25 mouse cellular contexts compared by ENCODE assay signal in the genomic region with DNA sequence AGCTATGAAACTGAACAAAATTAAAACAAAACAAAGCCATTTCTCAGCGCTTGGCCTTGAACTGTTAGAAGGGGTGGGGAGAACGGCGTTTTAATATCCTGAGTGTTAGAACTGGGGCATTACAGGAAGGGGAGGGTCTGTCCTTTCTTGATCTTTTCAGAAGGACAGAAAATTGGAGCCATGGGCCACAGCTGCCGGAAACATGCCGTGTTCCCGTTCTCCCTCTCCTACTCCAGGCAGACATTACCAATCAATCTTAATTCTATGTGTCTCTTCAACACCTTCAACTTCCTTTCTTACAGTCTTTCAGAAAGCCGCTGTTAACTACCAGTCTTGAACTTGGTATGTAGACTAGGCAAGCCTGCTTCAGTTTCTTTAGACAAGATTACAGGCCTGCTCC.
DNase-seq lines count a peak whose midpoint lies in the region; ATAC-seq lines count a peak whose summit lies in the region.
"Had no signal": no experiment of that assay in that cellular context is flagged by ENCODE, and none has a peak within 500 bp of the region (broad histone marks: within the 10 kb centered on the region; RNA-seq: fewer than 3 reads in every experiment).

No protein-coding gene starts in this region.

- H3K36me3 ChIP-seq in heart, embryonic 16.5 days (ENCODE audit: control insufficient read depth, insufficient read depth): no peaks in the 10 kb centered on the region
- no peaks in the 10 kb centered on the region for H3K36me3 ChIP-seq in kidney, embryonic 16.5 days (ENCODE audit: insufficient read depth, low read length)
- H3K36me3 ChIP-seq: heart, embryonic 13.5 days; limb, embryonic 13.5 days; liver, embryonic 13.5 days; midbrain, embryonic 13.5 days; neural tube, embryonic 13.5 days had no signal

- H3K9ac ChIP-seq in heart, embryonic 16.5 days (ENCODE audit: low read length): no peak overlapping the region
- no peak overlapping the region for H3K9ac ChIP-seq in kidney, embryonic 16.5 days (replicated peaks; ENCODE audit: low read length)
- H3K9ac ChIP-seq: heart, embryonic 13.5 days; hindbrain, embryonic 14.5 days; limb, embryonic 13.5 days; liver, embryonic 13.5 days; midbrain, embryonic 13.5 days; neural tube, embryonic 13.5 days had no signal

- no peaks in the 10 kb centered on the region for H3K9me3 ChIP-seq in heart, embryonic 16.5 days (replicated peaks; ENCODE audit: control insufficient read depth, low read length)
- no peaks in the 10 kb centered on the region for H3K9me3 ChIP-seq in kidney, embryonic 16.5 days (ENCODE audit: low read length)
- H3K9me3 ChIP-seq: heart, embryonic 13.5 days; limb, embryonic 13.5 days; liver, embryonic 13.5 days; midbrain, embryonic 13.5 days; neural tube, embryonic 13.5 days had no signal

- 79% methylated on average over 7 of the region's 7 CpGs for WGBS in heart, embryonic 16.5 days
- WGBS in kidney, embryonic 16.5 days: 85% methylated on average over 7 of the region's 7 CpGs

- 0 out of 2 replicates have a peak overlapping the region, but pooled peaks have one; percentile 9 for H3K27ac ChIP-seq in heart, embryonic 16.5 days (ENCODE audit: low read length)
- H3K27ac ChIP-seq in kidney, embryonic 16.5 days (ENCODE audit: low read length): peak overlapping the region; percentile 77
- H3K27ac ChIP-seq: heart, embryonic 13.5 days; hindbrain, embryonic 14.5 days; limb, embryonic 13.5 days; liver, embryonic 13.5 days; macrophage; midbrain, embryonic 13.5 days; neural tube, embryonic 13.5 days; stomach, postnatal 0 days had no signal

- no peak overlapping the region for H3K4me2 ChIP-seq in heart, embryonic 16.5 days (ENCODE audit: low read depth, low read length)
- no peak overlapping the region for H3K4me2 ChIP-seq in kidney, embryonic 16.5 days (replicated peaks; ENCODE audit: low read depth, low read length)
- H3K4me2 ChIP-seq: heart, embryonic 13.5 days; hindbrain, embryonic 14.5 days; limb, embryonic 13.5 days; liver, embryonic 13.5 days; midbrain, embryonic 13.5 days; neural tube, embryonic 13.5 days had no signal

- no peaks in the 10 kb centered on the region for H3K4me1 ChIP-seq in heart, embryonic 16.5 days (ENCODE audit: control insufficient read depth, insufficient read depth, low read length)
- H3K4me1 ChIP-seq in kidney, embryonic 16.5 days (ENCODE audit: insufficient read depth, low read length): no peaks in the 10 kb centered on the region
- H3K4me1 ChIP-seq: heart, embryonic 13.5 days; limb, embryonic 13.5 days; liver, embryonic 13.5 days; midbrain, embryonic 13.5 days; neural tube, embryonic 13.5 days had no signal

- ATAC-seq in heart, embryonic 16.5 days (replicated peaks; ENCODE audit: extremely low read depth, insufficient read depth, low FRiP score): no peak
- no peak for ATAC-seq in kidney, embryonic 16.5 days (ENCODE audit: low FRiP score, low TSS enrichment)
- ATAC-seq: CD4-positive, CD25-positive, alpha-beta regulatory T cell, adult 4 months; forebrain, embryonic 16.5 days; intestine, postnatal 0 days; midbrain, embryonic 13.5 days had no signal

- H3K4me3 ChIP-seq in heart, embryonic 16.5 days (ENCODE audit: low read length): no peak overlapping the region
- no peak overlapping the region for H3K4me3 ChIP-seq in kidney, embryonic 16.5 days (ENCODE audit: low read length)
- H3K4me3 ChIP-seq: erythroblast, embryonic 14.5 days; heart, embryonic 13.5 days; limb, embryonic 13.5 days; liver, embryonic 13.5 days; midbrain, embryonic 13.5 days; neural tube, embryonic 13.5 days had no signal

- no peaks in the 10 kb centered on the region for H3K27me3 ChIP-seq in heart, embryonic 16.5 days (ENCODE audit: control insufficient read depth, insufficient read depth, low read length)
- no peaks in the 10 kb centered on the region for H3K27me3 ChIP-seq in kidney, embryonic 16.5 days (ENCODE audit: insufficient read depth, low read length)
- H3K27me3 ChIP-seq: heart, embryonic 13.5 days; limb, embryonic 13.5 days; liver, embryonic 13.5 days; midbrain, embryonic 13.5 days; neural tube, embryonic 13.5 days had no signal

- no peak for DNase-seq in heart, adult 11 months
- no peak for DNase-seq in kidney, adult 18-20 months
- peak; percentile 58 for DNase-seq in MN1 (ENCODE audit: low spot score)
- DNase-seq in kidney, postnatal 14 days: peak; percentile 59
- DNase-seq in cerebellum, postnatal 10 days: no peak
- DNase-seq: adrenal gland, postnatal 25 days; cerebellum, adult 18-20 months; cerebellum, postnatal 14 days; liver, embryonic 13.5 days; lung, postnatal 10 days; right cerebral cortex, postnatal 4 days; thymus, postnatal 4 days had no signal

Comparison
In these comparisons a context has a peak if more than half of its experiments do, and no peak if none do; other contexts are left out.
1. DNase-seq: peak in MN1 (single experiment) and kidney, postnatal 14 days (single experiment); none in heart, adult 11 months (single experiment), kidney, adult 18-20 months (single experiment) and cerebellum, postnatal 10 days (0 of 2).